Mouse (Mus musculus) liver, embryonic 15.5 days (tissue): ENCODE data around the gene B3gat2. TPM values are rescaled to one million over a fixed set of nuclear protein-coding genes. Genes with fewer than 3 reads are reported as not detected.

Source experiments
- ATAC-seq: fragments of 200-750 bp; cut with Nextera tagmentation; 2 replicates; pipeline ENCODE4 v1.8.0; 2017; ENCODE audit warnings: moderate number of reproducible peaks, mild to moderate bottlenecking, moderate library complexity; ENCODE audit not compliant: insufficient read depth
- H3K27ac ChIP-seq: fragments of 300-500 bp; sonication (generic); replicated peaks from 2 replicates; pipeline ENCODE4 v1.5.1; 2015; ENCODE audit warnings: mild to moderate bottlenecking, inconsistent platforms
- H3K27me3 ChIP-seq: fragments of 300-500 bp; sonication (generic); 2 replicates; pipeline ENCODE4 v1.6.1; 2015; ENCODE audit warnings: mild to moderate bottlenecking, inconsistent platforms
- H3K36me3 ChIP-seq: fragments of 300-500 bp; sonication (generic); replicated peaks from 2 replicates; pipeline ENCODE4 v1.6.1; 2015; ENCODE audit warnings: moderate library complexity, mild to moderate bottlenecking, inconsistent platforms
- H3K4me1 ChIP-seq: fragments of 300-500 bp; sonication (generic); replicated peaks from 2 replicates; pipeline ENCODE4 v1.6.1; 2015; ENCODE audit warnings: inconsistent platforms
- H3K4me2 ChIP-seq: fragments of 300-500 bp; sonication (generic); 2 replicates; pipeline ENCODE4 v1.6.1; 2015; ENCODE audit warnings: moderate library complexity, mild to moderate bottlenecking, inconsistent platforms
- H3K4me3 ChIP-seq: fragments of 300-500 bp; sonication (generic); replicated peaks from 2 replicates; pipeline ENCODE4 v1.5.1; 2015; ENCODE audit warnings: mild to moderate bottlenecking, inconsistent platforms
- H3K9ac ChIP-seq: fragments of 300-500 bp; sonication (generic); 2 replicates; pipeline ENCODE4 v1.6.1; 2015; ENCODE audit warnings: moderate library complexity, mild to moderate bottlenecking, inconsistent platforms
- H3K9me3 ChIP-seq: fragments of 300-500 bp; sonication (generic); replicated peaks from 2 replicates; pipeline ENCODE4 v1.6.1; 2016; ENCODE audit warnings: inconsistent platforms
- WGBS: fragments of 180-500 bp; shearing (Covaris S2); methylation state at CpG from one replicate; pipeline ENCODE4 v1.1.7; 2015; ENCODE audit warnings: mixed read lengths; ENCODE audit not compliant: insufficient replicate concordance; 5-methylcytosine and 5-hydroxymethylcytosine counted together
- polyA plus RNA-seq: library from polyadenylated mRNA; unstranded; fragments of >200 nt; fragmentation: Nextera tagmentation; extraction: Ambion mirVana; gene quantifications from 2 replicates; pipeline ENCODE4 v1.2.1, GENCODE M21; 2015

Gene B3gat2
- polyA plus RNA-seq, 1 experiment from 2014 or later, result 0.13 TPM

- peak overlapping the region; percentile 64 for H3K4me2 ChIP-seq
- peak overlapping the region; percentile 40 for H3K4me3 ChIP-seq
- no peaks in the 10 kb centered on the region for H3K9me3 ChIP-seq
- no peak overlapping the region for H3K27ac ChIP-seq
- no peak overlapping the region for H3K9ac ChIP-seq
- H3K4me1 ChIP-seq, result peaks cover 11% of the 10 kb centered on the region; the same call in 1 of the 2 replicates
- WGBS, result 2% methylated on average over 65 of the region's 65 CpGs
- no peaks in the 10 kb centered on the region for H3K36me3 ChIP-seq
- peaks cover 66% of the 10 kb centered on the region for H3K27me3 ChIP-seq
- 0 out of 2 replicates have a peak, but pooled peaks have one; percentile 37 for ATAC-seq
These were observed 1.5 kb downstream of the B3gat2 start for GRCm38 (mm10) chr1:23762782-23763630.

GRCm38 (mm10) chr1:23763726-23764125 is 2.2 kb downstream of the B3gat2 start:
- no peak overlapping the region for H3K4me2 ChIP-seq
- peaks cover 66% of the 10 kb centered on the region for H3K27me3 ChIP-seq
- no peak overlapping the region for H3K27ac ChIP-seq
- WGBS, result 5% methylated on average over 7 of the region's 7 CpGs
- no peak for ATAC-seq
- no peak overlapping the region for H3K9ac ChIP-seq
- H3K4me3 ChIP-seq, result no peak overlapping the region
- peaks cover 11% of the 10 kb centered on the region; the same call in 1 of the 2 replicates for H3K4me1 ChIP-seq
- no peaks in the 10 kb centered on the region for H3K9me3 ChIP-seq
- no peaks in the 10 kb centered on the region for H3K36me3 ChIP-seq

GRCm38 (mm10) chr1:23764710-23765109 is 3.2 kb downstream of the B3gat2 start:
- H3K4me3 ChIP-seq, result no peak overlapping the region
- no peak overlapping the region for H3K9ac ChIP-seq
- H3K4me2 ChIP-seq, result no peak overlapping the region
- no peak overlapping the region for H3K27ac ChIP-seq
- peaks cover 59% of the 10 kb centered on the region for H3K27me3 ChIP-seq
- no peaks in the 10 kb centered on the region for H3K9me3 ChIP-seq
- ATAC-seq, result no peak
- WGBS, result 58% methylated on average over 4 of the region's 4 CpGs
- H3K4me1 ChIP-seq, result peaks cover 11% of the 10 kb centered on the region; the same call in 1 of the 2 replicates
- no peaks in the 10 kb centered on the region for H3K36me3 ChIP-seq

GRCm38 (mm10) chr1:23773039-23773438 is 11.5 kb downstream of the B3gat2 start:
- Histone ChIP-seq H3K36me3 (no peaks in the 10 kb centered on the region), H3K4me1 (no peaks in the 10 kb centered on the region), H3K9me3 (no peaks in the 10 kb centered on the region), H3K4me2 (no peak overlapping the region), H3K4me3 (no peak overlapping the region), H3K27ac (no peak overlapping the region), H3K9ac (no peak overlapping the region), H3K27me3 (no peaks in the 10 kb centered on the region)
- 41% methylated on average over 3 of the region's 3 CpGs for WGBS
- no peak for ATAC-seq

GRCm38 (mm10) chr1:23792737-23793533 is 31.4 kb downstream of the B3gat2 start:
- Histone ChIP-seq H3K36me3 (no peaks in the 10 kb centered on the region), H3K27ac (no peak overlapping the region), H3K9me3 (no peaks in the 10 kb centered on the region), H3K4me3 (no peak overlapping the region), H3K27me3 (no peaks in the 10 kb centered on the region), H3K9ac (no peak overlapping the region), H3K4me2 (no peak overlapping the region), H3K4me1 (no peaks in the 10 kb centered on the region)
- no peak for ATAC-seq
- WGBS, result 39% methylated on average over 11 of the region's 11 CpGs

GRCm38 (mm10) chr1:23798306-23798705 is 36.8 kb downstream of the B3gat2 start:
- Histone ChIP-seq H3K9ac (no peak overlapping the region), H3K4me3 (no peak overlapping the region), H3K4me1 (no peaks in the 10 kb centered on the region), H3K27ac (no peak overlapping the region), H3K4me2 (no peak overlapping the region), H3K36me3 (no peaks in the 10 kb centered on the region), H3K27me3 (no peaks in the 10 kb centered on the region), H3K9me3 (no peaks in the 10 kb centered on the region)
- ATAC-seq, result no peak
- WGBS, result 69% methylated on average over 9 of the region's 9 CpGs

GRCm38 (mm10) chr1:23821615-23822014 is 60.1 kb downstream of the B3gat2 start:
- Histone ChIP-seq H3K9me3 (no peaks in the 10 kb centered on the region), H3K4me2 (no peak overlapping the region), H3K36me3 (no peaks in the 10 kb centered on the region), H3K4me1 (no peaks in the 10 kb centered on the region), H3K27ac (no peak overlapping the region), H3K4me3 (no peak overlapping the region), H3K9ac (no peak overlapping the region), H3K27me3 (no peaks in the 10 kb centered on the region)
- no peak for ATAC-seq
- 73% methylated on average over 5 of the region's 5 CpGs for WGBS

- H3K4me2 ChIP-seq, result no peak overlapping the region
- H3K27me3 ChIP-seq, result no peaks in the 10 kb centered on the region
- no peaks in the 10 kb centered on the region for H3K9me3 ChIP-seq
- H3K4me3 ChIP-seq, result no peak overlapping the region
- ATAC-seq, result no peak
- 34% methylated on average over 13 of the region's 13 CpGs for WGBS
- H3K36me3 ChIP-seq, result no peaks in the 10 kb centered on the region
- H3K9ac ChIP-seq, result no peak overlapping the region
- no peaks in the 10 kb centered on the region for H3K4me1 ChIP-seq
- H3K27ac ChIP-seq, result no peak overlapping the region
These were observed 65.6 kb downstream of the B3gat2 start for GRCm38 (mm10) chr1:23826887-23827758.

- ATAC-seq, result no peak
- no peak overlapping the region for H3K27ac ChIP-seq
- WGBS, result 59% methylated on average over 7 of the region's 7 CpGs
These were observed 72.7 kb downstream of the B3gat2 start for GRCm38 (mm10) chr1:23834246-23834645.

GRCm38 (mm10) chr1:23834819-23835218 is 73.3 kb downstream of the B3gat2 start:
- Histone ChIP-seq H3K4me3 (no peak overlapping the region), H3K4me1 (no peaks in the 10 kb centered on the region), H3K4me2 (no peak overlapping the region), H3K27ac (no peak overlapping the region), H3K9ac (no peak overlapping the region), H3K27me3 (no peaks in the 10 kb centered on the region), H3K36me3 (no peaks in the 10 kb centered on the region), H3K9me3 (no peaks in the 10 kb centered on the region)
- 56% methylated on average over 9 of the region's 9 CpGs for WGBS
- ATAC-seq, result no peak

More at GRCm38 (mm10) chr1:23834246-23834645, 72.7 kb downstream of the B3gat2 start:
- Histone ChIP-seq H3K4me2 (no peak overlapping the region), H3K4me1 (no peaks in the 10 kb centered on the region), H3K9ac (no peak overlapping the region), H3K9me3 (no peaks in the 10 kb centered on the region), H3K36me3 (no peaks in the 10 kb centered on the region), H3K27me3 (no peaks in the 10 kb centered on the region), H3K4me3 (no peak overlapping the region)
